Mouse (Mus musculus) neural tube, embryonic 11.5 days (tissue): ENCODE measurements at regions not wholly inside any gene's neighbourhood (a gene's known extent, or its start where the extent isn't known, plus 50 kb on each side); places are given as distances from the start of the nearest gene placed in this dataset.

Source experiments
- ATAC-seq: fragments of 200-750 bp; cut with Nextera tagmentation; 2 replicates; pipeline ENCODE4 v1.8.0; 2017; ENCODE audit warnings: moderate number of reproducible peaks, mild to moderate bottlenecking, moderate TSS enrichment, moderate library complexity; ENCODE audit not compliant: insufficient read depth, low FRiP score, low TSS enrichment
- DNase-seq: peaks from one replicate; pipeline ENCODE4 v3.0.0-alpha.2; 2015; ENCODE audit warnings: low spot score
- H3K27ac ChIP-seq: fragments of 300-500 bp; sonication (generic); 2 replicates; pipeline ENCODE4 v1.5.1; 2014; ENCODE audit warnings: low read depth, mild to moderate bottlenecking, low read length
- H3K27me3 ChIP-seq: fragments of 300-500 bp; sonication (generic); 2 replicates; pipeline ENCODE4 v1.6.1; 2014; ENCODE audit warnings: mild to moderate bottlenecking, low read length, mixed read lengths; ENCODE audit not compliant: control insufficient read depth, insufficient read depth
- H3K36me3 ChIP-seq: fragments of 300-500 bp; sonication (generic); 2 replicates; pipeline ENCODE4 v1.6.1; 2014; ENCODE audit warnings: mild to moderate bottlenecking, low read length, moderate library complexity, mixed read lengths; ENCODE audit not compliant: control insufficient read depth, insufficient read depth
- H3K4me1 ChIP-seq: fragments of 300-500 bp; sonication (generic); 2 replicates; pipeline ENCODE4 v1.6.1; 2014; ENCODE audit warnings: low read length, mixed read lengths; ENCODE audit not compliant: control insufficient read depth, insufficient read depth
- H3K4me2 ChIP-seq: fragments of 300-500 bp; sonication (generic); 2 replicates; pipeline ENCODE4 v1.6.1; 2014; ENCODE audit warnings: low read depth, mild to moderate bottlenecking, moderate library complexity
- H3K4me3 ChIP-seq: fragments of 300-500 bp; sonication (generic); 2 replicates; pipeline ENCODE4 v1.5.1; 2014; ENCODE audit warnings: low read depth, low read length
- H3K9ac ChIP-seq: fragments of 300-500 bp; sonication (generic); 2 replicates; pipeline ENCODE4 v1.6.1; 2014; ENCODE audit warnings: mild to moderate bottlenecking, low read length
- H3K9me3 ChIP-seq: fragments of 300-500 bp; sonication (generic); 2 replicates; pipeline ENCODE4 v1.6.1; 2016; ENCODE audit warnings: low read length; ENCODE audit not compliant: control insufficient read depth
- WGBS: fragments of 180-500 bp; shearing (Covaris S2); extraction: QIAGEN DNeasy Blood & Tissue Kit; methylation state at CpG from one replicate; pipeline ENCODE4 v1.1.7; 2014; 5-methylcytosine and 5-hydroxymethylcytosine counted together

DNA sequence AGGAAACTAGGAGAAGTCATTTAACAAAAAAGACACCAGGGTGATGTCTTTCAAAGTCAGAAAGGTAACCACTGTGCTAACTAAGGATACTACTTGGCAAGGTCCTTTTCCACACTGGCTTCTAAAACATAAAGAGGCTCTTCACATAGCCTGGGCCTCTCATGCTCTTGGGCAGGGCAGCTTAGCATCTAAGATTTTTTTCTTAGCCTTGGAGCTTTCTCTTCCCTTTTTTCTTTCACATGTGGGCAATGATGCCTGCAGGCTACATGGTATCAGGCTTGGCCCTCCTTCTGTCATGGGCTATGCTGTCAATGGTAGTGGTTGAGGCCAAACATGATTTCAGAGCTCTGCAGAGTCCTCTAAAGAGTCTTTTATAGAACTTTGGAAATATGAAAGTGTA is 60.6 kb downstream of the Serpinb6d start:
- ATAC-seq, result no peak
- Histone ChIP-seq H3K27me3 (no peaks in the 10 kb centered on the region), H3K4me1 (no peaks in the 10 kb centered on the region), H3K27ac (no peak overlapping the region), H3K4me3 (no peak overlapping the region), H3K36me3 (no peaks in the 10 kb centered on the region), H3K4me2 (no peak overlapping the region), H3K9me3 (no peaks in the 10 kb centered on the region), H3K9ac (no peak overlapping the region)
- no peak for DNase-seq

DNA sequence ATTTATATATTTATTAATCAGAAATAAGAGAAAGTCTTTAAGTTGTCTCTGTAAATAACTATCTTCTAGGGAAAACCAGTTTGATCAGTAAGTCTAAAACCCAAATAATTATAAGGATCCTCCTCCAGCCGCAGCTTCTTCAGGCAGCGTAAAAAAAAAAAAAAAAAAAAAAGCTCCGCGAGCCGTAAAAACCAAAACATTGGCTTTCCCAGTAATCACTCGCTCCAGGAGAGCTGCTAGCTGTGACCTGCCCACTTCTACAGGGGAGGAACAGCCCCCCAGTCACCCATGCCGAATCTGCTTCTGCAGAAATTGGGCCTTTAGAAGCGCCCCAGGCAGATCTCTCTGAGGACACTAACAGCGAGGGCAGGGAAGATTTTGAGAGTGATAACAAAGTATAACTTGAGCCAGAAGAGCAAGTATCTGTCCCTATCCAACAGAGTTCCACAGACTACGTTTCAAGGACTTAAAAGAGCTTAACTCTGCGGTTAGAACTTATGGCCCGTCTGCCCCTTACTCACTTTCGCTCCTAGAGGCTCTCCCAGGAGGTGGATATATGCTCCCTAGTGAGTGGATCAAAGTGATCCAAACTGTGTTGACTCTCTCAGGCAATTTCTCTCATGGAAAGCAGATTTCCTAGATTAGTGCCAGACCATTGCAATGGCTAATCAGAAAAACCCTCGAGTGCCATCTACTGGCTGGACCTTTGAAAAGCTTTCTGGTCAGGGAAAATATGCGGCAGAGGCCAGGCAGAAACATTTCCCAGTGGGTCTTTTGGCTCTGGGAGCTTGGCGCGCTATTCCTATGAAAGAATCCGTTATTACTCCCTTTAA is 80.7 kb downstream of the Serpinb6e start:
- Histone ChIP-seq H3K9ac (no peak overlapping the region), H3K9me3 (peaks cover 3% of the 10 kb centered on the region; the same call in 1 of the 2 replicates), H3K4me2 (no peak overlapping the region), H3K4me3 (no peak overlapping the region), H3K4me1 (no peaks in the 10 kb centered on the region), H3K36me3 (no peaks in the 10 kb centered on the region), H3K27me3 (no peaks in the 10 kb centered on the region), H3K27ac (no peak overlapping the region)
- ATAC-seq (no peak), DNase-seq (peak; percentile 24)
- WGBS, result 57% methylated on average over 18 of the region's 18 CpGs

DNA sequence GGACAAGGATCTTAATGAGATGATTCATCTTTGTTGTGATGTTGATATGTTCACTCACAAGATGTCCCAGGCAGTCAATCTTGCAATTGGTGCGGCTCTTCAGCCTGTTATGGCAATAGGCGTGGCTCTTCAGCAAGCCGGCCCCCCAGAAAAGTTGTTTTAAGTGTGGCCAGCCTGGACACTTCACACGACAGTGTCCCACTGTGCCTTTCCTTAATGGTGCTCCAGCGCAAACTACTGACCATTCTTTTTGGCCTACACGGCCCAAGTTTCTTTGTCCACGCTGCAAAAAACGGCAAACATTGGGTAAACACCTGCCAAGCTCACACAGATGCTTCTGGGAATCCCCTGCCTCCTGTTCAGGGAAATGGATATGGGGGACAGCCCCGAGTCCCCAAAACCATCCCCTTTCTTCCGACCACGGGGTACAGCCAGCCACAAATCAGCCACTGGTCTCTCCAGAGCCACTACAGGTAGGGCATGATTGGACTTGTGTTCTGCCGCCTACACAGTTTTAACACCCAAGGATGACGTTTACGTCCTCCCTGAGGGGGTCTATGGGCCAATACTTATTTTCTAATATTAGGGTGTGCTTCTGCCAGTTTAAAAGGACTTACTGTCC is 79.8 kb downstream of the Serpinb6e start:
- Histone ChIP-seq H3K27ac (no peak overlapping the region), H3K4me2 (no peak overlapping the region), H3K4me3 (no peak overlapping the region), H3K4me1 (no peaks in the 10 kb centered on the region), H3K9ac (no peak overlapping the region), H3K36me3 (no peaks in the 10 kb centered on the region), H3K27me3 (no peaks in the 10 kb centered on the region), H3K9me3 (peaks cover 3% of the 10 kb centered on the region; the same call in 1 of the 2 replicates)
- WGBS, result 86% methylated on average over 14 of the region's 14 CpGs
- DNase-seq, result no peak
- ATAC-seq, result no peak
